8 mouse cellular contexts compared by ENCODE assay signal in the genomic region with DNA sequence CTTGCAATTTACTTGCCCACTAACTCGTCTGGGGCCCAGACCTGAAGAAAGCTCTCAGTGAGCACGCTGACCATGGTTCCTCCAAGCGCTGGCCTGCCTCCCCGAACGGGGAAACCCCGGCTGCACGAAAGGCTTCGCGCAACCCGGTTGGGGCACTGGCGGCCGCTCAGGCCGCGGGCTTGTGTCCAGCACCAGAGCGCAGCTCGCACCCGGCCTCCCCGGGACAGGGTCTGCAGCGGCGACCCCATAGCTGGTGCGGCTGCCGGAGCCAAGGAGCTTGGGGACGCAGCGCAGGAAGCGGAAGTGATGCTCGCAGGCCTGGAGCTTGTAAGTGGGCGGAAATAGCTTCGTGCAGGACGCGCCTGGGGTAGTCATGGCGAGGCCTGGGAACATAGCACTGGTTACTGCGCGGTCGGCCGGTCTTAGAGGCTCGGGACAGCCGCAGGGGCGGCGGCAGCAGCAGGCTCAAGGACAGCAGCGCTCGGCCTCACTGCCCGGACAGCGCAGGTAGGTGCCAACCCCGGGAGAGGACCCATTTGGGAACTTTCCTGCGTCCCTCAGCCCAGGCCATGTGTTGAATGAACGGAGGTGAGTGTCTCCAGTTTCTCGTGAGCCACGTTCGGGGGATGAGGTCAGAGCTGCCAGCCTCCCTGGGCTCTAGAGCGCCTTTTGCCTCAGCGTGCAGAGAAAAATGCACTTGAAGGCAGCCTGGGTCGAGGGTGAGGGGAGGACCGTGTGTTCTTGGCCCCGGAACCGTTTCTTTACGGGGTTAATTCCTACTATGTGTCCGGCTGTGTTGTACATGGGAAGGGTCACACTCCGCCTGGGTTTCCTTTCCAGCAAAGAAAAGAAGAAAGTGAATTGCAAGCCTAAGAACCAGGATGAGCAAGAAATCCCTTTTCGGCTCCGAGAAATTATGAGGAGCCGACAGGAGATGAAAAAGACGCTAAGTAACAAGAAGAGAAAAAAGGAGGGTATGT. TPM values are rescaled to one million over a fixed set of nuclear protein-coding genes. Genes with fewer than 3 reads are reported as not detected.
DNase-seq lines count a peak whose midpoint lies in the region; ATAC-seq and TF ChIP-seq lines count a peak whose summit lies in the region.

A gene (minus strand): TSS at position 297 of the 980 bp plus-strand sequence.
A gene (plus strand): TSS at position 344 of the 980 bp plus-strand sequence.

- peak within 1 kb of the TSS; percentile 94 for H3K9ac ChIP-seq in forebrain, embryonic 13.5 days
- H3K9ac ChIP-seq in heart, postnatal 0 days (replicated peaks; ENCODE audit: low read depth, low read length), result peak within 1 kb of the TSS; percentile 73
- H3K9ac ChIP-seq in liver, postnatal 0 days (replicated peaks), result peak within 1 kb of the TSS; percentile 77
- H3K9ac ChIP-seq in neural tube, embryonic 14.5 days (replicated peaks; ENCODE audit: low read depth, low read length), result peak within 1 kb of the TSS; percentile 90

- DNase-seq in G1E (ENCODE audit: low spot score), result peak; percentile 91
- DNase-seq in cerebellum, adult 11 months, result peak; percentile 57
- DNase-seq in heart, postnatal 0 days (ENCODE audit: low spot score), result peak; percentile 93
- peak; percentile 77 to 87 for DNase-seq in kidney, postnatal 36 days
- peak; percentile 87 for DNase-seq in liver, postnatal 0 days
- peak; percentile 78 for DNase-seq in testis, postnatal 10 days (ENCODE audit: low spot score)

- peak within 1 kb of the TSS; percentile 92 for H3K4me3 ChIP-seq in G1E (ENCODE audit: low read depth, low read length)
- H3K4me3 ChIP-seq in forebrain, embryonic 13.5 days, result peak within 1 kb of the TSS; percentile 90
- H3K4me3 ChIP-seq in heart, postnatal 0 days (ENCODE audit: low read depth, low read length), result peak within 1 kb of the TSS; percentile 81
- H3K4me3 ChIP-seq in liver, postnatal 0 days (ENCODE audit: low read depth, low read length), result peak within 1 kb of the TSS; percentile 72
- H3K4me3 ChIP-seq in neural tube, embryonic 14.5 days (ENCODE audit: low read depth, low read length), result peak within 1 kb of the TSS; percentile 95

- peak; percentile 71; the same call in 1 of the 2 replicates for ATAC-seq in G1E (ENCODE audit: extremely low read depth, insufficient number of reproducible peaks, low FRiP score, poor library complexity, severe bottlenecking)
- peak; percentile 94 for ATAC-seq in forebrain, embryonic 13.5 days
- ATAC-seq in heart, postnatal 0 days (ENCODE audit: insufficient read depth, low read depth), result peak; percentile 92
- ATAC-seq in liver, postnatal 0 days, result peak; percentile 87
- ATAC-seq in neural tube, embryonic 14.5 days (ENCODE audit: low read depth), result peak; percentile 91

- TF ChIP-seq EP300 in heart, postnatal 0 days (IDR thresholded peaks at IDR 0.05; ENCODE audit: low read depth), result no peak
- TF ChIP-seq EP300 in liver, postnatal 0 days (IDR thresholded peaks at IDR 0.05; ENCODE audit: low read depth), result no peak

- WGBS in forebrain, embryonic 13.5 days, result 5% methylated on average over 62 of the region's 62 CpGs
- 4% methylated on average over 62 of the region's 62 CpGs for WGBS in heart, postnatal 0 days
- 3% methylated on average over 62 of the region's 62 CpGs for WGBS in liver, postnatal 0 days (ENCODE audit: insufficient replicate concordance)
- WGBS in neural tube, embryonic 14.5 days, result 5% methylated on average over 62 of the region's 62 CpGs

- TF ChIP-seq CTCF in G1E (IDR thresholded peaks at IDR 0.05; ENCODE audit: low read depth, low read length), result no peak
- no peak for TF ChIP-seq CTCF in heart, postnatal 0 days (IDR thresholded peaks at IDR 0.05; ENCODE audit: low read depth)
- TF ChIP-seq CTCF in liver, postnatal 0 days (IDR thresholded peaks at IDR 0.05; ENCODE audit: low read depth), result no peak

- H3K4me2 ChIP-seq in forebrain, embryonic 13.5 days, result peak within 1 kb of the TSS; percentile 93
- H3K4me2 ChIP-seq in heart, postnatal 0 days (ENCODE audit: low read depth, low read length), result peak within 1 kb of the TSS; percentile 97
- peak within 1 kb of the TSS; percentile 96 for H3K4me2 ChIP-seq in liver, postnatal 0 days (ENCODE audit: low read depth, low read length)
- H3K4me2 ChIP-seq in neural tube, embryonic 14.5 days (ENCODE audit: low read depth, low read length), result peak within 1 kb of the TSS; percentile 69

- H3K4me1 ChIP-seq in G1E (ENCODE audit: insufficient read depth, low read depth, low read length), result peaks cover 43% of the 10 kb centered on the region
- H3K4me1 ChIP-seq in forebrain, embryonic 13.5 days, result peaks cover 25% of the 10 kb centered on the region
- peaks cover 7% of the 10 kb centered on the region for H3K4me1 ChIP-seq in heart, postnatal 0 days (ENCODE audit: control insufficient read depth, insufficient read depth)
- peaks cover 30% of the 10 kb centered on the region for H3K4me1 ChIP-seq in liver, postnatal 0 days (ENCODE audit: insufficient read depth)
- peaks cover 12% of the 10 kb centered on the region; the same call in 1 of the 2 replicates for H3K4me1 ChIP-seq in neural tube, embryonic 14.5 days (ENCODE audit: control insufficient read depth, insufficient read depth, low read length)

- H3K9me3 ChIP-seq in G1E (replicated peaks), result no peaks in the 10 kb centered on the region
- H3K9me3 ChIP-seq in forebrain, embryonic 13.5 days (replicated peaks), result no peaks in the 10 kb centered on the region
- H3K9me3 ChIP-seq in heart, postnatal 0 days (replicated peaks; ENCODE audit: control insufficient read depth, low read length), result no peaks in the 10 kb centered on the region
- no peaks in the 10 kb centered on the region for H3K9me3 ChIP-seq in liver, postnatal 0 days (ENCODE audit: low read length)
- H3K9me3 ChIP-seq in neural tube, embryonic 14.5 days (ENCODE audit: control insufficient read depth, low read length), result no peaks in the 10 kb centered on the region

- no peaks in the 10 kb centered on the region for H3K27me3 ChIP-seq in G1E (ENCODE audit: insufficient read depth, low read length)
- H3K27me3 ChIP-seq in forebrain, embryonic 13.5 days, result no peaks in the 10 kb centered on the region
- no peaks in the 10 kb centered on the region for H3K27me3 ChIP-seq in heart, postnatal 0 days (ENCODE audit: control insufficient read depth, insufficient read depth, low read length)
- H3K27me3 ChIP-seq in liver, postnatal 0 days (ENCODE audit: insufficient read depth, low read length), result no peaks in the 10 kb centered on the region
- H3K27me3 ChIP-seq in neural tube, embryonic 14.5 days (ENCODE audit: control insufficient read depth, insufficient read depth, low read length), result no peaks in the 10 kb centered on the region

- peak within 1 kb of the TSS; percentile 62 for H3K27ac ChIP-seq in forebrain, embryonic 13.5 days
- peak within 1 kb of the TSS; percentile 88 for H3K27ac ChIP-seq in heart, postnatal 0 days (ENCODE audit: low read depth)
- H3K27ac ChIP-seq in liver, postnatal 0 days (ENCODE audit: low read depth), result peak within 1 kb of the TSS; percentile 75
- peak within 1 kb of the TSS; percentile 74 for H3K27ac ChIP-seq in neural tube, embryonic 14.5 days (ENCODE audit: low read depth, low read length)

- peaks cover 72% of the 10 kb centered on the region for H3K36me3 ChIP-seq in G1E (replicated peaks)
- peaks cover 37% of the 10 kb centered on the region for H3K36me3 ChIP-seq in forebrain, embryonic 13.5 days (ENCODE audit: poor library complexity, severe bottlenecking)
- peaks cover 22% of the 10 kb centered on the region for H3K36me3 ChIP-seq in heart, postnatal 0 days (replicated peaks; ENCODE audit: control insufficient read depth, insufficient read depth, low read length)
- peaks cover 18% of the 10 kb centered on the region for H3K36me3 ChIP-seq in liver, postnatal 0 days (replicated peaks; ENCODE audit: insufficient read depth, low read length)
- H3K36me3 ChIP-seq in neural tube, embryonic 14.5 days (ENCODE audit: control insufficient read depth, insufficient read depth, low read length), result peaks cover 17% of the 10 kb centered on the region

RNA-seq across cellular contexts. Expression of the first gene that starts in this region (rescaled TPM):
- total RNA-seq in G1E (2014; fragmentation: Nextera tagmentation) (15.2 and 17.4 TPM in 2 replicates), G1E (2017) (24.9 and 25.6 TPM in 2 replicates)
- polyA plus RNA-seq in G1E (2012), result 16.7 and 17.1 TPM in 2 replicates
- 9.2 and 10.7 TPM in 2 replicates for polyA plus RNA-seq in forebrain, embryonic 13.5 days (2015; fragmentation: Nextera tagmentation; extraction: Ambion mirVana)
- total RNA-seq in heart, postnatal 0 days (2014; rRNA removed; ENCODE audit: low replicate concordance), result 69.2 and 85.3 TPM in 2 replicates
- polyA plus RNA-seq in heart, postnatal 0 days (2015; fragmentation: Nextera tagmentation; extraction: Ambion mirVana), result 40.1 and 45.3 TPM in 2 replicates
- 18.9 and 19.0 TPM in 2 replicates for polyA plus RNA-seq in liver, postnatal 0 days (2015; fragmentation: Nextera tagmentation; extraction: Ambion mirVana)
- 12.0 and 12.9 TPM in 2 replicates for polyA plus RNA-seq in neural tube, embryonic 14.5 days (2014; fragmentation: Nextera tagmentation; extraction: Ambion mirVana)

RNA-seq across cellular contexts. Expression of the second gene that starts in this region (rescaled TPM):
- total RNA-seq in G1E (2014; fragmentation: Nextera tagmentation) (32.4 and 41.7 TPM in 2 replicates), G1E (2017) (41.2 and 42.8 TPM in 2 replicates)
- polyA plus RNA-seq in G1E (2012), result 44.7 and 55.5 TPM in 2 replicates
- 30.9 and 31.3 TPM in 2 replicates for polyA plus RNA-seq in forebrain, embryonic 13.5 days (2015; fragmentation: Nextera tagmentation; extraction: Ambion mirVana)
- total RNA-seq in heart, postnatal 0 days (2014; rRNA removed; ENCODE audit: low replicate concordance), result 4.7 and 5.7 TPM in 2 replicates
- polyA plus RNA-seq in heart, postnatal 0 days (2015; fragmentation: Nextera tagmentation; extraction: Ambion mirVana), result 11.2 and 12.6 TPM in 2 replicates
- polyA plus RNA-seq in liver, postnatal 0 days (2015; fragmentation: Nextera tagmentation; extraction: Ambion mirVana), result 9.0 and 11.7 TPM in 2 replicates
- 21.6 and 28.4 TPM in 2 replicates for polyA plus RNA-seq in neural tube, embryonic 14.5 days (2014; fragmentation: Nextera tagmentation; extraction: Ambion mirVana)

Comparison
In these comparisons a context has a peak if more than half of its experiments do, and no peak if none do; other contexts are left out.
1. Peak in every context shown above with its lines: DNase-seq, ATAC-seq, H3K4me3 ChIP-seq and H3K27ac ChIP-seq.